Mouse (Mus musculus) erythroblast, adult 5-6 weeks (primary cell): ENCODE results near the gene Loxl3. TPM values are rescaled to one million over a fixed set of nuclear protein-coding genes. Genes with fewer than 3 reads are reported as not detected.
A peak's percentile ranks its signal among the peaks of the same experiment; 100 is the strongest.

ENCODE experiments used
- ATAC-seq: replicated peaks from 2 replicates; pipeline ENCODE4 v1.8.0; 2016; ENCODE audit warnings: moderate number of reproducible peaks, mild to moderate bottlenecking, moderate TSS enrichment, inconsistent platforms; ENCODE audit not compliant: poor library complexity, low FRiP score, severe bottlenecking
- total RNA-seq, 2 experiments: library from RNA; stranded (forward) in 1 of 2; stranded (reverse) in 1 of 2; fragments of 150-400 nt in 1 of 2; fragments of 200-764, 138-1000 nt in 1 of 2; gene quantifications; 2 replicates each; pipeline versions ENCODE4 v1.2.3 to v1.2.4; 2015 to 2017; ENCODE audit warnings: low replicate concordance in 2 of 2

Loxl3 gene
- total RNA-seq, 2 experiments from 2014 or later = 2.9 to 3.6 TPM

GRCm38 (mm10) chr6:83014482-83015466 lies 19.2 kb upstream of the Loxl3 start:
- ATAC-seq = peak; percentile 81

- no peak for ATAC-seq
Measured at GRCm38 (mm10) chr6:83015749-83016148, 18.2 kb upstream of the Loxl3 start.

GRCm38 (mm10) chr6:83017190-83017589 lies 16.8 kb upstream of the Loxl3 start:
- ATAC-seq = no peak

GRCm38 (mm10) chr6:83019044-83019443 lies 14.9 kb upstream of the Loxl3 start:
- ATAC-seq = no peak

GRCm38 (mm10) chr6:83020121-83020520 lies 13.9 kb upstream of the Loxl3 start:
- ATAC-seq = peak; percentile 71

- no peak for ATAC-seq
Measured at GRCm38 (mm10) chr6:83020836-83021593, 13.0 kb upstream of the Loxl3 start.

GRCm38 (mm10) chr6:83023008-83023407 lies 11.0 kb upstream of the Loxl3 start:
- peak; percentile 60 for ATAC-seq

GRCm38 (mm10) chr6:83023786-83024185 lies 10.2 kb upstream of the Loxl3 start:
- ATAC-seq = no peak

- ATAC-seq = no peak
Measured at GRCm38 (mm10) chr6:83024421-83024820, 9.6 kb upstream of the Loxl3 start.

GRCm38 (mm10) chr6:83025221-83025620 lies 8.8 kb upstream of the Loxl3 start:
- no peak for ATAC-seq

- ATAC-seq = no peak
Measured at GRCm38 (mm10) chr6:83027293-83027692, 6.7 kb upstream of the Loxl3 start.

GRCm38 (mm10) chr6:83027706-83028105 lies 6.3 kb upstream of the Loxl3 start:
- no peak for ATAC-seq

- no peak for ATAC-seq
Measured at GRCm38 (mm10) chr6:83029777-83030176, 4.2 kb upstream of the Loxl3 start.

GRCm38 (mm10) chr6:83031111-83031510 lies 2.9 kb upstream of the Loxl3 start:
- ATAC-seq = no peak

GRCm38 (mm10) chr6:83031921-83032590 lies 1.9 kb upstream of the Loxl3 start:
- ATAC-seq = no peak

- ATAC-seq = peak; percentile 78
Measured at GRCm38 (mm10) chr6:83032769-83033191, 1.2 kb upstream of the Loxl3 start.

- ATAC-seq = no peak
Measured at GRCm38 (mm10) chr6:83034463-83035055, 586 bp downstream of the Loxl3 start.

- ATAC-seq = no peak
Measured at GRCm38 (mm10) chr6:83037188-83037587, 3.2 kb downstream of the Loxl3 start.

- peak; percentile 94 for ATAC-seq
Measured at GRCm38 (mm10) chr6:83038496-83039012, 4.6 kb downstream of the Loxl3 start.

GRCm38 (mm10) chr6:83040601-83041000 lies 6.6 kb downstream of the Loxl3 start:
- ATAC-seq = no peak
